Mouse (Mus musculus): ENCODE results near the gene Atp6v0a1. TPM values are rescaled to one million over a fixed set of nuclear protein-coding genes. Genes with fewer than 3 reads are reported as not detected.

The Atp6v0a1 gene
- 23.9 TPM for polyA plus RNA-seq (2014; fragmentation: Illumina TruSeq; extraction: RNeasy Lipid Tissue Mini Kit (QIAGEN cat#74804); ENCODE audit: low read depth, low replicate concordance)

DNA sequence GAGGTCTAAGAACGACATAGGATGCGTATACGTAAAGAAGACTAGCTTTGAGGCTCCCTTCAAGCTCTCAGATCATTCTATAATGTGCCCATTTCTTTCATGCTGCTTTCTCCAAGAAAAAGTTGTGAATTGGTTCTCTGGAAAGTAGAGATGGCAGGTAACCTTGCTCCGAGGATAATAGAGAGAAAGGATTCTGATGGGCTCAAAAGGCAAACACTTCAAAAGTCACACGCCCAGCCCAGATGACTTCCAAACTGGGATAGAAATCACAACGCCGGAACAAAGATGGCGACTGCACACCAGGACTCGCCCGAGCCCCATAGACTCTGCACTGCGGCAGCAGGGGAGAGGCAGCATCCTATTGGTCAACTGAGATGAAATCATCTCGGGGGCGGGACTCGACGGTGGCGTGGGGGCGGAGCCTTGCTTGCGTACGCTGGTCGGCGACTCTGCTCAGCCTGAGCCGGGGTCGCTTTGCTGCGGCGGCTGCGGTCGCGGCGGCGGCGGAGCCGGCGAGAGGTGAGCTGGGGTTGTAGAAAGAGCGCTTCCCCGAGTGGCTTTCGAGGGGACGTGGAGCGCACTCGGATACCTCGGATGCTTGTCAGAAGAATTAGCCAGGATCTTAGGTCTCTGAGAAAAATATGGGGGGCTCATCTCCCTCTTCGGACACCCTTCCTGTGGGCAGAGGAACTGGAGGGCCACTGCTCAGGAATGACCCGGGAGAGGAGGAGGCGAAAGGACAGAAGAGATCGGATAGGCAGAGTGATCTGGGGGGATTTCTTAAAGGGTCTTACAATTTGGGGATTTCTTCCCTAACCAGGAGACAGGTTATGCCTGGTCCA lies at the start of gene Atp6v0a1:
Gene Atp6v0a1, plus strand, starts transcription at position 407 of the 842 bp plus-strand sequence.

DNA sequence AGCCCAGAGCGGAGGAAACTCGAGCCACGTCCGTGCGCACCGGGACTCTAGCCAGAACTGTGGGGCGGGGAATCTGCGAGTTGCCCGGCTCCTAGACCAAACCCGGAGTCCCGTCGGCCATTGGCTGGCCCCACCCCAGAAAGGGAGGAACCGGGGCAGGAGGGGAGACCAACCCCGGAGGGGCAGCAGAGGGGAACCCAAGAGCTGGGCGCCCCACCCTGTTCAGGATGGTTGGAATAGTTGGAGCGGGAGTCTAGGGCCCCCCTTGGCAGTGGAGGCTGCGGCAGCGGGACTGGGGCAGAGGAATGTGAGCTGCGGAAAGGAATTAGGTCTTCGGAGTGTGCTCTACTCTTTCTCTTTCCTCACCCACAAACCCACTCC lies 38.7 kb upstream of the Atp6v0a1 start, which contains the start of gene Cavin1:
Gene Cavin1, minus strand, starts transcription at position 331 of the 381 bp plus-strand sequence.

DNA sequence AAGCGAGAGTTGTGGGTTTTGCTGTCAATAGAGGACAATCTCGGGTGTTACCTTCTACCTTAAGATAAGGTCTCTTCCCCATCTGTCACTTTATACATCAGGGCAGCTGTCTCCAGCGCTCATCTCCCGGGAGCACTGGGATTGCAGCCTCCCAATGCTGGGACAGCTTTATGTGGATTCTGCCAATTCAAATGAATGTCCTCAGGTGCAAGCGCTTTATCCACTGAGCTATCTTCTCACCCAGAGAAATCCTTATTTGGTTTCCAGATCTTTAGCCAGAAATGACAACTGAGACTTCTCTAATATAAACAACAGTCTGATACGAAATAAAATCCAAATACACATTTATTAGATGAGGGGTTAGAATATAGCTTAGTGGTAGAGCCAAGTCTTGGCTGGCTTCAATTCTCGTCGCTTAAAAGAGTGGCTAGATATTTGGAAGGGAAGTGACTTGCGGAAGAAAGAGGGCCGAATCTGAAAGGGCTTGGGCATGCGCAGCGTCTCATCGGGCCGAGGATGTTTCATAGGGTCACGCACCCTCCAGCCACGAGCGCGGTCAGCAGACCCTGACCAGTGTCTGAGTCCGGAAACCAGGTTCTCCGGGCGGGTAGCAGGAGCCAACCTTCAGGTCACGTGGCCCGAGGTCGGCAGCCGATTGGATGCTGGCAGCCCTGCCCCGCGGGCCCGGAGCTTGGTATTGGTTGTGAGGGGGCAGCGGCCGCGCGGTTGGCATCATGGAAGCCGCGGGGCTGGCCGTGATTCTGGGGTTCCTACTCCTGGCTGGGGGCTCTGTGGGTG lies 60.3 kb downstream of the Atp6v0a1 start, which contains the start of gene Naglu:
Gene Naglu, plus strand, starts transcription at position 622 of the 798 bp plus-strand sequence.

DNA sequence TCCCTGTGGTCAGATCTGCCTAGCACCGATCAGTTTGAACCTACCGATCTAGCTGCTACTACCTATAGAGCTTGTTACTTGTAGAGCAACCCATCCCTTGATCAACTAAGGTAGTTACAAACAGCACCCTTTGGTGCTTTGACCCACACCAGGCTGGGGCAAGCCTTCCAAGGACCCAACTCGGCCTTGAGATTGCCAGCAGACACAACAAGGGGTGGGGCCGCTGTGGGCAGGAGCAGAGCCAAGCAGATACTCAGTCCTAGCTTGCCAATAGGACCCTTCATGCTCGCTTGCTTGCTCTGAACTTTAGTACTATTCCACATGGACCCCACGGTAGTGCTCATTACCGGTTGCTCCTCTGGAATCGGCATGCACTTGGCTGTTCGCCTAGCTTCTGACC lies 68.9 kb downstream of the Atp6v0a1 start, which contains the start of gene Hsd17b1:
Gene Hsd17b1, plus strand, starts transcription at position 291 of the 400 bp plus-strand sequence.

DNA sequence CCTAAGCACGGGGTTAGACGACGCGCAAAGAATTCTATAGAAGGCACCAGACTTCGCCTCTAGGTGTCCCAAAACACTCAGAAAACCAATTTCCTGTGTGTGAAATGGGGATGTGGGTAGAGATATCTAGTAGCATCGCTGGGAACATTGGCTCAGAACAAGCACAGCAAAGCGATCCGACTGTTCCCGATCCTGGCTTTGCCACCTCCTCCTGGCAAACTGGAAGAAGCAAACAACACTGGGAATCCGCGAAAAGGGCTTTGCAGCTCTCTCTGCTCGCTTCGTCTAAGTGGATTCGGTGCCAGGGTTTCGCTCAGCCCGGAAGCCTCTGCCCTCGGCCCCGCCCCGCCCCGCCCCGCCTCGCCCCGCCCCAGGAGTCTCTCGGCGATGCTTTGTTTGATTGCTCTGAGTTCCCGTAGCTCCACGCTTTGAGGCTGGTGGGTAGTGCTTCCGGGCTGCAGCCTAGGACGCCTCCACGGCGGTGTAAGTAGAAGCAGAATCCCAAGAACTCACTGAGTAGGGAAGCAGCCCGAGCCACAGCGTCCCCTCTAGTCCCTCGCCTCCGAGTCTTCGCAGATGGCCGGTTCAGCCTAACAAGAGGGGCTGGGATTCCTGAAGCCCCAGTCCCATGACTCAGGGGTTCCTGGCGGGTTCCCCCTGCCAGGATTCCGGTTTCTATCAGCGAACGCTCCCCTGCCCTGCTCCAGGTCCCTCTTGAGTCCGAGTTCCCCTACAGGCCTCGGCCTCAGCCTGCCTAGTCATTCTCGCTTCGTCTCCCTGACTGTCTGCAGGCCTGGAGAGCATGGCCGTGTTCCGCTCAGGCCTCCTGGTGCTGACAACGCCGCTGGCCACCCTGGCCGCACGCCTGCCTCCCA lies 73.2 kb downstream of the Atp6v0a1 start, which contains the start of gene Coasy:
Gene Coasy, plus strand, starts transcription at position 358 of the 875 bp plus-strand sequence.

DNA sequence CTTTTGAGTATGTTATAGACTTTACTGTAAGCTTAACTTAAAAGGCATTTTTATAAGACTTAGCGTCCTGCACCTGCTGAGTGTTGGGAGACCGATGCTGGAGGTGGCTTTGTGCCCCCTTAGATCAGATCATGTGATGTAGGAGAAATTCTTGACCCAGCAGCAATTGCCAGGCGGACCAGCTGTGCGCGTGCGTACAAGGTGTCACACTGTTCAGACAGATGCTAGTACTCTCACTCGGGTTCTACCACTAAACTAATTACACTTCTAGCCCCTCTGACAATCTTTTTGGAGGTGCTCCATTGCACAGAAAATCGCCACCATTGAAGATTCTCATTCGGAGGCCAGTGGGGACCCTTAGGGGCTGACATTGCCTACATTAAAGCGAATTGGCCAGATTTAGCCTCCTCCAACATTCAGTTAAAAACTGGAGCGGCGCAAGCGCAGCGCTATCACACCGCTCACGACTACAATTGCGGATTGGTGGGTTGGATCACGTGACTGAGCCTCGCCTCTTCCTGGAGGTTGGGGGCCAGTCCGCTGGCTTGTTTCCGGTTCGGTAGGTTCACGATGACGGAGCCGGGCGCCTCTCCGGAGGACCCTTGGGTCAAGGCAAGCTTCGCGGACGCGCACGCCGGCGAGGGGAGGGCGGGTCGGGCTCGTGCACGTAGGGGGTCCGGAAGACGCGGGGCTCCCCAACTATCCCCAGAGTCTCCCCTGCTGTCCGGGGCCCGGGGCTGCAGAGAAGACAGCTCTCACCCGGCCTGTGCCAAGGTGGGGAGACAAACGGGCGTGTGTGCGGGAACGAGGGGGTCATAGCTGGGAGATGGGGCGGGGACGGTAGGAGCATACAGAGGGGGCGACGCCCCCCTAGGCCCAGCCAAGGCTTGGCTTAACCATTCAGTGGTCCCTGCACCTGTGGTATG lies 77.8 kb downstream of the Atp6v0a1 start, which contains the start of gene Mlx:
Gene Mlx, plus strand, starts transcription at position 522 of the 926 bp plus-strand sequence.

DNA sequence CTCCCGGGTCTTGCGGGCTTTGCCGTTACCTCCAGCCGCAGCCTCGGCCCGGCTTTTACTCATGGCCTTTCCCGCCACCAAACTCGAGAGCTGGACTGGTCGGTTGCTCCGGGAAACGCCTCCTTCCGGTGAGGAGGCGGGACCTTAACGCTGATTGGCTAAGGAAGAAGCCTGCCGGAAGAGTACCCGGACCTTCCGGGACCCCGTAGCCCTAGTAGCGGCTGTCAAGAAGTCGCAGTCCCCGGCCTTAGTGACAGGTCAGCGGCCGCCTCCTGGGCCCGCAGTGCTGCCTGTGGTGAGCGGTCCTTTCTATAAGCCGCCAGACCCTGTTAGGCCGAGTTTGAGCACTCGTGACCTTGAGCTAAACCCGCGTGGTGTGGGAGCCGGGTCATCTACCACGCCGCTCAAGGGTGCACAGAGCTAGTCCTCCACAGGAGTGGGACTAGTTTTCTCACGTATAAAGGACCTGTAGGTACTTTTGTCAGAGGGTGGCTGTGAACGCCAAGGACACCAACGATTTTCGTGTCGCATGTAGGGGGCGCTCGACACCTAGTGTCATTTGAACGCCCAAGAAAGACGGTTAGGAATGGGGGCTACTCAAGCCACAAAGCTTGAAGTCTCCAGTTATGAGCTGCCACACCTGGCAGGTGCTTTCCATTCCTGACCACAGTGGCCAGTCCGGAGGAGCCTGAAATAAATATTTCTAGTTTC lies 86.2 kb downstream of the Atp6v0a1 start, which contains the start of gene Psmc3ip:
Gene Psmc3ip, minus strand, starts transcription at position 123 of the 711 bp plus-strand sequence.

Other genes starting within 250 kb of the Atp6v0a1 start
- gene Kcnh4, start 249.5 kb upstream of the Atp6v0a1 start, polyA plus RNA-seq (2014; fragmentation: Illumina TruSeq; extraction: RNeasy Lipid Tissue Mini Kit (QIAGEN cat#74804); ENCODE audit: low read depth, low replicate concordance): not detected
- not detected for gene Hcrt, start 246.5 kb upstream of the Atp6v0a1 start, polyA plus RNA-seq (2014; fragmentation: Illumina TruSeq; extraction: RNeasy Lipid Tissue Mini Kit (QIAGEN cat#74804); ENCODE audit: low read depth, low replicate concordance)
- gene Ghdc, start 238.5 kb upstream of the Atp6v0a1 start, polyA plus RNA-seq (2014; fragmentation: Illumina TruSeq; extraction: RNeasy Lipid Tissue Mini Kit (QIAGEN cat#74804); ENCODE audit: low read depth, low replicate concordance): 2.0 TPM
- 12.6 TPM for gene Stat5b, start 158.7 kb upstream of the Atp6v0a1 start, polyA plus RNA-seq (2014; fragmentation: Illumina TruSeq; extraction: RNeasy Lipid Tissue Mini Kit (QIAGEN cat#74804); ENCODE audit: low read depth, low replicate concordance)
- gene Stat5a, start 150.1 kb upstream of the Atp6v0a1 start, polyA plus RNA-seq (2014; fragmentation: Illumina TruSeq; extraction: RNeasy Lipid Tissue Mini Kit (QIAGEN cat#74804); ENCODE audit: low read depth, low replicate concordance): 3.6 TPM
- 25.1 TPM for gene Stat3, start 69.9 kb upstream of the Atp6v0a1 start, polyA plus RNA-seq (2014; fragmentation: Illumina TruSeq; extraction: RNeasy Lipid Tissue Mini Kit (QIAGEN cat#74804); ENCODE audit: low read depth, low replicate concordance)
- gene Cavin1, start 38.6 kb upstream of the Atp6v0a1 start, polyA plus RNA-seq (2014; fragmentation: Illumina TruSeq; extraction: RNeasy Lipid Tissue Mini Kit (QIAGEN cat#74804); ENCODE audit: low read depth, low replicate concordance): 3.3 TPM
- gene Naglu, start 60.6 kb downstream of the Atp6v0a1 start, polyA plus RNA-seq (2014; fragmentation: Illumina TruSeq; extraction: RNeasy Lipid Tissue Mini Kit (QIAGEN cat#74804); ENCODE audit: low read depth, low replicate concordance): 1.4 TPM
- not detected for gene Hsd17b1, start 69.0 kb downstream of the Atp6v0a1 start, polyA plus RNA-seq (2014; fragmentation: Illumina TruSeq; extraction: RNeasy Lipid Tissue Mini Kit (QIAGEN cat#74804); ENCODE audit: low read depth, low replicate concordance)
- gene Coasy, start 73.1 kb downstream of the Atp6v0a1 start, polyA plus RNA-seq (2014; fragmentation: Illumina TruSeq; extraction: RNeasy Lipid Tissue Mini Kit (QIAGEN cat#74804); ENCODE audit: low read depth, low replicate concordance): 11.6 TPM
- gene Mlx, start 77.8 kb downstream of the Atp6v0a1 start, polyA plus RNA-seq (2014; fragmentation: Illumina TruSeq; extraction: RNeasy Lipid Tissue Mini Kit (QIAGEN cat#74804); ENCODE audit: low read depth, low replicate concordance): 40.8 TPM
- gene Psmc3ip, start 86.0 kb downstream of the Atp6v0a1 start, polyA plus RNA-seq (2014; fragmentation: Illumina TruSeq; extraction: RNeasy Lipid Tissue Mini Kit (QIAGEN cat#74804); ENCODE audit: low read depth, low replicate concordance): not detected
- gene Retreg3, start 110.4 kb downstream of the Atp6v0a1 start, polyA plus RNA-seq (2014; fragmentation: Illumina TruSeq; extraction: RNeasy Lipid Tissue Mini Kit (QIAGEN cat#74804); ENCODE audit: low read depth, low replicate concordance): 43.4 TPM
- 1.6 TPM for gene Tubg1, start 110.5 kb downstream of the Atp6v0a1 start, polyA plus RNA-seq (2014; fragmentation: Illumina TruSeq; extraction: RNeasy Lipid Tissue Mini Kit (QIAGEN cat#74804); ENCODE audit: low read depth, low replicate concordance)
- gene Tubg2, start 146.5 kb downstream of the Atp6v0a1 start, polyA plus RNA-seq (2014; fragmentation: Illumina TruSeq; extraction: RNeasy Lipid Tissue Mini Kit (QIAGEN cat#74804); ENCODE audit: low read depth, low replicate concordance): not detected
- gene Cntnap1, start 161.1 kb downstream of the Atp6v0a1 start, polyA plus RNA-seq (2014; fragmentation: Illumina TruSeq; extraction: RNeasy Lipid Tissue Mini Kit (QIAGEN cat#74804); ENCODE audit: low read depth, low replicate concordance): 0.08 TPM
- not detected for gene Plekhh3, start 161.9 kb downstream of the Atp6v0a1 start, polyA plus RNA-seq (2014; fragmentation: Illumina TruSeq; extraction: RNeasy Lipid Tissue Mini Kit (QIAGEN cat#74804); ENCODE audit: low read depth, low replicate concordance)
- gene Ccr10, start 166.0 kb downstream of the Atp6v0a1 start, polyA plus RNA-seq (2014; fragmentation: Illumina TruSeq; extraction: RNeasy Lipid Tissue Mini Kit (QIAGEN cat#74804); ENCODE audit: low read depth, low replicate concordance): not detected
- gene Ezh1, start 217.0 kb downstream of the Atp6v0a1 start, polyA plus RNA-seq (2014; fragmentation: Illumina TruSeq; extraction: RNeasy Lipid Tissue Mini Kit (QIAGEN cat#74804); ENCODE audit: low read depth, low replicate concordance): 6.2 TPM
- gene Ramp2, start 236.6 kb downstream of the Atp6v0a1 start, polyA plus RNA-seq (2014; fragmentation: Illumina TruSeq; extraction: RNeasy Lipid Tissue Mini Kit (QIAGEN cat#74804); ENCODE audit: low read depth, low replicate concordance): 4.4 TPM
- gene Vps25, start 244.3 kb downstream of the Atp6v0a1 start, polyA plus RNA-seq (2014; fragmentation: Illumina TruSeq; extraction: RNeasy Lipid Tissue Mini Kit (QIAGEN cat#74804); ENCODE audit: low read depth, low replicate concordance): 82.1 TPM

All from liver, adult 10 weeks (tissue).